8 mouse cellular contexts compared by ENCODE assay signal in the genomic region with DNA sequence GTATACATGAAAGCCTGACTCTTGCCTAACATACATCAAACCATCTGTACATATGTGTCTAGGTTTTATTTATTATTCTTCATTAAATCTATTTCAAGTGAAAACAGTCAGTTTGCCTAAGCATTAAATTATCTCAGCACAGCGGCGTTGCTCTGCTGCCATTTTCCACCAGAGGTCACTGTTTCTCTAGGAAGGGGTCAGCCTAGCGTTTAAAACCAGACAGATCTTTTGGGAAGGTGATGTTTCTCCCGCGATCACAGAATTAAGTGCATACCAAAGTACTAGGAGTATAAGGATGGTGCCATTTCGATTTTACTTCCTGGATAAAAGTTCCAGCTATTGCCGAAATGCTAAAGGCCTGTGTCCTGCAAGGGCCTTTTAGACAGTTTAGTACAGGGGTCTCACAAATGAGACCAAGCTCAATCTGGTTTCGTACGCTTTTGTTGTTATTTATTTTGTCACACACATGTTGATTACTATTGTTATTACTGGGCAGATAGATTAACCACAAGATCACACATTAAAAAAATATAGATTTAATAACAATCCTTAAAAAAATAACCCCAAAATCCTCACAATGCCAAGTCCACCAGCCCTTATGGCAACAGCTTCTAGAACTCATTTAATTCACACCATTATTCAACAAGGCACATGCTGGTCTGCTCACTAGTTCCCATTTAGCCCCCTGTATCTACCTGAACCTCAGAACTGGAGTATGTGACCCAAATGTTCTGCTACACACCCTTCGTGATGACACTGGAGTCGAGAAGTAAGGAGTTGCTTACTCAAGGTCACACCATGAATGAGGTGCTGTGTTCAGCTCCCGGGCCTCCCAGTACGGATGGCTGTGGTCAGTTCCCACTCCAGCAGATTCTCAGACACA. TPM values are rescaled to one million over a fixed set of nuclear protein-coding genes. Genes with fewer than 3 reads are reported as not detected.
DNase-seq lines count a peak whose midpoint lies in the region; ATAC-seq and TF ChIP-seq lines count a peak whose summit lies in the region.
"Had no signal": no experiment of that assay in that cellular context is flagged by ENCODE, and none has a peak within 500 bp of the region (broad histone marks: within the 10 kb centered on the region; RNA-seq: fewer than 3 reads in every experiment).

No protein-coding gene starts in this region.

- H3K4me3 ChIP-seq in gastrocnemius, adult 2 months, result peak overlapping the region; percentile 49
- H3K4me3 ChIP-seq in intestine, postnatal 0 days (ENCODE audit: low read depth, low read length), result no peak overlapping the region
- no peak overlapping the region for H3K4me3 ChIP-seq in midbrain, embryonic 14.5 days (replicated peaks; ENCODE audit: low read depth, low read length)
- H3K4me3 ChIP-seq in small intestine, adult 2 months (ENCODE audit: low read depth, low read length), result no peak overlapping the region
- H3K4me3 ChIP-seq: stomach, embryonic 15.5 days had no signal

- peak overlapping the region; percentile 63; the same call in 1 of the 2 replicates for H3K27ac ChIP-seq in gastrocnemius, adult 2 months
- H3K27ac ChIP-seq in intestine, postnatal 0 days (ENCODE audit: low read depth, low read length), result no peak overlapping the region
- H3K27ac ChIP-seq in midbrain, embryonic 14.5 days (replicated peaks; ENCODE audit: low read depth, low read length), result no peak overlapping the region
- no peak overlapping the region for H3K27ac ChIP-seq in small intestine, adult 2 months (ENCODE audit: insufficient read depth, low read depth, low read length)
- H3K27ac ChIP-seq: stomach, embryonic 15.5 days had no signal

- H3K9ac ChIP-seq in intestine, postnatal 0 days (ENCODE audit: low read depth, low read length), result no peak overlapping the region
- H3K9ac ChIP-seq in midbrain, embryonic 14.5 days (replicated peaks; ENCODE audit: low read length), result no peak overlapping the region
- H3K9ac ChIP-seq: stomach, embryonic 15.5 days had no signal

- WGBS in intestine, postnatal 0 days, result 41% methylated on average over 13 of the region's 13 CpGs
- 46% methylated on average over 13 of the region's 13 CpGs for WGBS in midbrain, embryonic 14.5 days
- WGBS in small intestine, adult 2 months, result 43% methylated on average over 13 of the region's 13 CpGs

- H3K4me2 ChIP-seq in intestine, postnatal 0 days (replicated peaks; ENCODE audit: low read depth), result no peak overlapping the region
- no peak overlapping the region for H3K4me2 ChIP-seq in midbrain, embryonic 14.5 days (ENCODE audit: low read length)
- H3K4me2 ChIP-seq: stomach, embryonic 15.5 days had no signal

- no peaks in the 10 kb centered on the region for H3K9me3 ChIP-seq in intestine, postnatal 0 days (ENCODE audit: control insufficient read depth)
- H3K9me3 ChIP-seq in midbrain, embryonic 14.5 days (ENCODE audit: control insufficient read depth, low read length), result no peaks in the 10 kb centered on the region
- H3K9me3 ChIP-seq: stomach, embryonic 15.5 days had no signal

- H3K36me3 ChIP-seq in intestine, postnatal 0 days (ENCODE audit: control insufficient read depth, insufficient read depth), result no peaks in the 10 kb centered on the region
- H3K36me3 ChIP-seq in midbrain, embryonic 14.5 days (ENCODE audit: control insufficient read depth, insufficient read depth, low read length), result no peaks in the 10 kb centered on the region
- H3K36me3 ChIP-seq in small intestine, adult 2 months (ENCODE audit: control insufficient read depth, insufficient read depth, low read length), result no peaks in the 10 kb centered on the region
- H3K36me3 ChIP-seq: stomach, embryonic 15.5 days had no signal

- peak; percentile 80 for DNase-seq in adipocyte (ENCODE audit: low spot score)
- peak; percentile 80 to 87 for DNase-seq in cerebellum, postnatal 25 days
- peak; percentile 76 for DNase-seq in gastrocnemius, adult 2 months
- DNase-seq in left cerebral cortex, postnatal 25 days (ENCODE audit: low spot score in 2 of 2), result peak; percentile 70 to 77
- DNase-seq in midbrain, embryonic 14.5 days, result peak; percentile 91

- intact Hi-C loops in gastrocnemius, adult 2 months (cut with DNase I), result loop anchor here (1.0 to 5.0 kb wide), 4 partner anchors 40 to 917 kb away; no protein-coding TSS in a partner anchor
- intact Hi-C loops in left cerebral cortex, postnatal 25 days (cut with DNase I), result loop anchor here (1.0 to 10.0 kb wide), 4 partner anchors 42 to 1016 kb away; no protein-coding TSS in a partner anchor

- no peak for ATAC-seq in intestine, postnatal 0 days
- ATAC-seq in midbrain, embryonic 14.5 days (ENCODE audit: low FRiP score, low TSS enrichment), result peak; percentile 74; the same call in 1 of the 2 replicates

- no peaks in the 10 kb centered on the region for H3K27me3 ChIP-seq in intestine, postnatal 0 days (replicated peaks; ENCODE audit: control insufficient read depth, insufficient read depth, low read length)
- no peaks in the 10 kb centered on the region for H3K27me3 ChIP-seq in midbrain, embryonic 14.5 days (ENCODE audit: control insufficient read depth, insufficient read depth, low read length)
- no peaks in the 10 kb centered on the region for H3K27me3 ChIP-seq in small intestine, adult 2 months (ENCODE audit: control insufficient read depth, insufficient read depth, low read length)
- H3K27me3 ChIP-seq: stomach, embryonic 15.5 days had no signal

- no peak for TF ChIP-seq POLR2A in small intestine, adult 2 months (IDR thresholded peaks at IDR 0.05; ENCODE audit: low read depth, low read length)

- H3K4me1 ChIP-seq in intestine, postnatal 0 days (replicated peaks; ENCODE audit: control insufficient read depth, insufficient read depth, low read length), result 0 out of 2 replicates have a peak, but pooled peaks cover 4% of the 10 kb centered on the region
- H3K4me1 ChIP-seq in midbrain, embryonic 14.5 days (ENCODE audit: control insufficient read depth, insufficient read depth, low read length), result no peaks in the 10 kb centered on the region
- H3K4me1 ChIP-seq in small intestine, adult 2 months (ENCODE audit: control insufficient read depth, insufficient read depth, insufficient read length, low read length), result no peaks in the 10 kb centered on the region
- H3K4me1 ChIP-seq: stomach, embryonic 15.5 days had no signal

- TF ChIP-seq CTCF in gastrocnemius, adult 2 months (IDR thresholded peaks at IDR 0.05), result peak; percentile 99
- peak; percentile 97 for TF ChIP-seq CTCF in intestine, postnatal 0 days (IDR thresholded peaks at IDR 0.05; ENCODE audit: low read depth)
- peak; percentile 83; the same call in 1 of the 2 replicates for TF ChIP-seq CTCF in small intestine, adult 2 months (IDR thresholded peaks at IDR 0.05; ENCODE audit: extremely low read depth, insufficient read length, insufficient replicate concordance, low read depth, low read length)

RNA-seq across cellular contexts. Expression of a gene that starts 29.5 kb away (rescaled TPM):
- 1 to 10 TPM; 8.2 to 9.8 TPM for total RNA-seq in gastrocnemius, adult 2 months (2021)
- 10.5 and 13.2 TPM in 2 replicates for polyA plus RNA-seq in intestine, postnatal 0 days (2015; fragmentation: Nextera tagmentation; extraction: Ambion mirVana)
- 10 to 100 TPM; 33.3 to 37.6 TPM for total RNA-seq in left cerebral cortex, postnatal 25 days (2021)
- 29.5 and 33.4 TPM in 2 replicates for polyA plus RNA-seq in midbrain, embryonic 14.5 days (2014; fragmentation: Nextera tagmentation; extraction: Ambion mirVana)
- polyA plus RNA-seq in small intestine, adult 2 months (2012; rRNA removed), result 0.99 and 1.3 TPM in 2 replicates

RNA-seq across cellular contexts. Expression of a gene that starts 43.6 kb away (rescaled TPM):
- 10 to 100 TPM; 41.1 to 59.2 TPM for total RNA-seq in gastrocnemius, adult 2 months (2021)
- 58.3 and 63.2 TPM in 2 replicates for polyA plus RNA-seq in intestine, postnatal 0 days (2015; fragmentation: Nextera tagmentation; extraction: Ambion mirVana)
- 10 to 100 TPM; 47.0 to 61.4 TPM for total RNA-seq in left cerebral cortex, postnatal 25 days (2021)
- polyA plus RNA-seq in midbrain, embryonic 14.5 days (2014; fragmentation: Nextera tagmentation; extraction: Ambion mirVana), result 23.5 and 29.8 TPM in 2 replicates
- polyA plus RNA-seq in small intestine, adult 2 months (2012; rRNA removed), result 56.4 and 143 TPM in 2 replicates
